Mouse (Mus musculus) cerebellum, adult 11-12 months (tissue): ENCODE measurements at regions not wholly inside any gene's neighbourhood (a gene's known extent, or its start where the extent isn't known, plus 50 kb on each side); places are given as distances from the start of the nearest gene placed in this dataset.

Experiments
- DNase-seq: peaks from one replicate; pipeline ENCODE4 v3.0.0; 2022

DNA sequence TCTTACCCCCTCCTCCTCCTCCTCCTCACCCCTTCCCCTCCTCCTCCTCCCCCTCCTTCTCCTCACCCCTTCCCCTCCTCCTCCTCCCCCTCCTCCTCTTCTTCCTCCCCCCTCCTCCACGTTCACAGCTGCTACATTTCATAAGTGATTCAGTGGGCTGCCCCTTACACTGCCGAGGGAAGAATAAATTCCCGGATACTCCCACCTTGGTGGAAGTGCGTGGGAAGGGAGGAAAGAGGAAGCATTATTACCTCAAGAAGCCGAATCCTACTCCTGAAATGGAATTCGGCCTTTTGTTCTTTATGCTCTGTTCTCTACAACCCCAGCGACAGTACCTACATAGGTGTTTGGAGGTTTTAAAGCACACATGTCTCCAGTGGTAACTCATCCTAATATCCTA, 256.1 kb downstream of the Cd83 start:
- no peak for DNase-seq

GRCm38 (mm10) chr13:44042730-44043493, 258.3 kb downstream of the Cd83 start:
- DNase-seq, result peak; percentile 62

- peak; percentile 86 for DNase-seq
Measured at GRCm38 (mm10) chr13:44043494-44043885, 258.9 kb downstream of the Cd83 start.

DNA sequence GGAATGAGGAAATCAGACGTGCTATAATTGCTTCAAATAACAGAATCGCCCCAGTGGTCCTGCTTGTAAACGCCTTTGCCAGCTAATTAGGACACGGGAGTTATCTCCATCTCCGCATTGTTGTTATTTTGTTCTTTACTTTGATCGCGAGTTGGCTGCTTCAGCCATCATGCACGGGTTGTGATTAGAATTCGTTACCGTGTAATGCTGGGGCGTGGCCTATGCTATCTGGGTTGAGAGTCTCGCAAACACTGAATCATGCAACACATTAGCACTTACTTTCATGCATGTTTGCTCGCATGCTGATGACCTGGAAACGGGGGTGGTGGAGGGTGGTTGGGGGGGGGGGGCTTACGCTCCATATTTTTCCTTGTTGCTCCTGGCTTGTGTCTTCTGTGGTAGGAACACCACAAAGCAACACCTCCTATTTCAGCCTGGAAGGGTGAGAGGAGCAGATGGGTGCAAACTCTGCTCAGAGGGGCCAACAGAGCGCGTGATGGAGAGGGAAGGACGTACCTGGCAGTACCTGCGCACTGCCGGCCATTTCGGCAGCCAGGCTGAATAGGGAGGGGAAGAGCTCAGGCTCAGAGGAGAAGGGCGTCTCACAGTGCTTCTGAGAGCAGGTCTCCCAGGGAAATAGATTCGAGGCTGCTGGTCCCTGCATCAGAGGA, 260.1 kb downstream of the Cd83 start:
- DNase-seq, result peak; percentile 91

DNA sequence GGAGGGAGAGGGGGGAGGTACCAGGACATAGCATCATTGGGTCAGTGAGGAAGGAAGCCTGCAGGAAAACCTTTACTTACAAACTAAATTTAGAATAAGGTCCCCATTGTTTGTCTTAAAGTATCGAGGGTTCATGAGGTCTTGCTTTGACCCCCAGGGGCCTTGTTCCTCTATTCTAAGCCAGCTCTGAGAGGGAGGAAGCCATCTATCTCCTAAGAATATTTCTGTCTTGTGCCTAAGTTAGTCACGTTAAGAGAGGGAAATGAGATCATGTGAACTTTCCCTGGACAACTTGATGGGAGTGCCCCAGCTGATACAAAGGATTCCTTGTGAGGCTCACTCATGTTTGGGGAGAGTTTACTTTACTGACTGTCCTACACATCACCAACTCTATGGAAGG, 261.9 kb downstream of the Cd83 start:
- no peak for DNase-seq

- DNase-seq, result no peak
Measured at GRCm38 (mm10) chr13:44054157-44054556, 269.6 kb downstream of the Cd83 start.

- DNase-seq, result peak; percentile 40
Measured at GRCm38 (mm10) chr13:44055573-44056491, 271.3 kb downstream of the Cd83 start.

- no peak for DNase-seq
Measured at GRCm38 (mm10) chr13:44056716-44057115, 272.1 kb downstream of the Cd83 start.

- DNase-seq, result no peak
Measured at GRCm38 (mm10) chr13:44057542-44057941, 273.0 kb downstream of the Cd83 start.

DNA sequence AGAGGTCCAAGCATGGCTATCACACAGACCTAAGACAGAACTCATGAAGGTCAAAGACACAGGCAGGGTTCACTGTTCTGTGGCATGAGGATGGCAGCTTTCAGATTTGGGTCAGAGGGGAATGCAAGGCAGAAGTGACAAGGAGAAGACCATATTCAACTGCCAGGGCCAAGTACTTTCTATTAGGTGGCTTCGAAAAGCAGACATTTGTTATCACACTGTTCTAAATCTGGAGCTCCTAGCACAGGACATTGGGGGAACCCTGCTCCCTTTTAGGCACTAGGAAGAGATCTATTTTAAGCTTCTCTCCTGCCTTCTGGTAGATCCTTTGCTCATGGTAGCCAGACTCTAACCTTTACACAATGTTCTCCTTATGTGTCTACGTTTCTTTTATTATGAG, 273.7 kb downstream of the Cd83 start:
- no peak for DNase-seq

- DNase-seq, result peak; percentile 58
Measured at GRCm38 (mm10) chr13:44059436-44059835, 274.9 kb downstream of the Cd83 start.

DNA sequence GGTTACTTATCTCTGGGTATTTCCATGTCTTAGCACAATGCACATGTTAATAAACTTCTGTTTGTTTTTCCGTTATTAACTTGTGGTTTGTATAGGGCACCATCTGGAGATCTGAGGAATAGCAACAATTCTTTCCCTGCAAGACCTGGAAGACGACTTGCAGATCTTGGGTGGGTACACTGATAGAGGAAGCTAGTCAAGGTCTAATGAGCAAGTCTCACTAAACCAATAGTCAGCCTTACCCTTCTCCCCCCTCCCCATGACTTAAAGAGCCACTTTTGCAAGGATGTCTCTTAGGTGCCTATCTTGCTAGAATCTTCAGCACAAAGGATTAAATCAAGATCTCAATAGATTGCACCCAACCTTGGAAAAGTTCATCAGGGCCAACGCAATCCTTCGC, 276.7 kb downstream of the Cd83 start:
- no peak for DNase-seq

- no peak for DNase-seq
Measured at GRCm38 (mm10) chr13:44061721-44062300, 277.2 kb downstream of the Cd83 start.

DNA sequence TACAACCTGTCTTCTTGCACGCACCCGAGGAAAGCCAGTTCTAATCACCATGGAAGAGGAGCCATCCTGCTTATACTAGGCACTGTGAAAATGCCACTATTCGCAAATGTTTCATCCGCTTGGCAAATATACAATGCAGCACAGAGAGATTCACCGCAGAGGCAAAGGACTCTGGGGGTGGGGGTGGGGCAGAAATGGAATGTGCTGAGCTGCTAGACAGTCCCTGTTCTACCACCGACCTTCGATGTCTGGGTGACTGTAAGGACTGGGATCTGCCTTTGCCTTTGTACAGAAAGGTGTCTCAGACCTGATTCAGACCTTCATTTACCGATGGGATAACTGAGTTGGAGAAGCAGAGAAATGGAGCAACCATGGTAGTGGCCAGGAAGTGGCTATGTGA, 278.7 kb downstream of the Cd83 start:
- DNase-seq, result no peak

- DNase-seq, result no peak
Measured at GRCm38 (mm10) chr13:44064026-44064425, 279.5 kb downstream of the Cd83 start.

- DNase-seq, result peak; percentile 29
Measured at GRCm38 (mm10) chr13:44065741-44066185, 281.2 kb downstream of the Cd83 start.

DNA sequence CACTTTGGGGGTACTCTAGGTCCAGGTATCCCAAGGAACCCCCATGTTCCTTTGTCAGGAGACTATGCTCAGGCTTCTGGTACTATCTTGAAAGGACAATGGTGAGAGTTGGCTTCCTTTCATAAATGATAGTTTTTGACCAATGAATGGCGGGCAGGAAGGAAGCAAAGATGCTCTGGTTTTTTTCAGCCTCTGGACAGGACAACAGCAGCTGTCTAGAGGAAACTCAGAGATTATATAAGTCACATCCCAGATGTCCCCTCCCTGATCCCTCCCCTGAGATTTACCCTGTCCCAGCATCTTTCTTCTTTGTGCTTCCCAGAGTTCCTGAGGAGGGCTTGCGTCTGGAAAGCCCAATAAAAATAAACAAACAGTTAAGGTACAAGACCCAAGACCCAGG, 282.7 kb downstream of the Cd83 start:
- DNase-seq, result no peak

DNA sequence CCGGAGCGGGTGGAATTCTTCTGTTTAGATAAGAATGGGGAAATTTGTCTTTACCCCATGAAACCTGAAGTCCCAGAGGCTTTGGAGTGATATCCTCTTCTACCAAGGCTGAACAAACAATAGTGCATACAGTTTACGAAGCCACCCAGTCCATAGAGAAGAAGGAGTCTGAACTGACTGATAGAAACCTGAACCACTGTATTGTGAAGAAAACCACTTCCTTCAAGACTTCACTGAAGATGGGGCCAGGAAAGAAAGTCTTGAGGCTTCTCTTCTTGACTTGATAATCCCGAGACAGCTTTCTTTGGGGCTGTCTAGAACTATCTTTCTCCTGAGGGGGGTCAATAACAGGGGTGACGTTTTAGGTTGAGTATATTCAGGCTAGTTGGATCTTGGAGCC, 284.4 kb downstream of the Cd83 start:
- no peak for DNase-seq

DNA sequence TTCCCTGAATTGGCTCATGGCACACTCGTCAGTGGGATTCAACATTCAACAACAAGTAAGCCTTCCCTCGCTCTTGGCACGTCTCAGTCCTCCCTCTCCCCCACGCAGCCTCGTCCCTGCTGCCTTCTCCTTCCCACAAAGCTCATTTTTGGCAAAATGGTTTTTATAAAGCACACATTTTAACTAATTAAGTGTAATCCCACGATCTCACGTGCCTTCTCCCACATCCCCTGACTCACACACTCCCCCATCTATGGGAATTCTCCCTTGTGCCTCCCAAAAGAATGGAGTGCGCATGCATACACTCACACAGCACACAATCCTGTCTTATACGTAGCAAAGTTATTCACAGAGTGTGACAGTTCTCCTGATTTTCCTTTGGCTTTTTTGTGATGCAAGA, 288.5 kb downstream of the Cd83 start:
- no peak for DNase-seq

DNA sequence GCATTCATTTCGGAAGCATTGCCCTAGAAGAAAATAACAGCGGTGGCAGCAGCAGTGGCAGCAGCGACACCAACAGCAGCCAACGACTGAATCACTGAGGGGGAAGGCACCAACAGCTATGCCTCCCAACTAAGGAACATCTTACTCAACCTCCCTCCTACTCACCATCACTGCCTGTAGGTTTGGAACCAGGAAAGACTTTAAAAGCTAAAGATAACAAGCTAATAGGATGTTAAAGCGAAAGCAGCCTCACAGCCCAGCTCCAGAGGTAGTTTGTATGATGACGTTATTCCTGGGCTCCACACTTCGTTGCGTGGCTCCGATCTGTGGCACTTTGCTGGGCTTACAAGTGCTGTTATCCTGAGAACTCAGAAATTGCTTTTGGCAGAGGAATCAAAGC, 289.6 kb downstream of the Cd83 start:
- no peak for DNase-seq

DNA sequence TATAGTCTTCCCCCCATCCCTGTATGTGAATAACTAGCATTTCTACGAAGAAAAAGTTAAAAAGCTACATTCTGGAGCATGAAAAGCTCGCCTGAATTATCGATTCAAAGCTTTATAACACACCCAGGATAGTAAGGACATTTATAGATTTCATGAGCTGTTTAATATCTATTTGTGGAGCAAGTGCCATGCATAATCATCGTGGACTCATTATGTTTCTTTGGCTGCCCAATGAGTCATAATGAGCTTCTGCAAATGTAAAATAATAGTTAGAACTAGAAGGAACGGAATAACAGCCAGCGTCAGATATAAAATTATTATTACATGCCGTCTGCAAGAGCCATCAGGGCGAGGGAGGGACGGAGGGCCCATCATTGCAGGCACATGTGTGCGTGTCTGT, 292.4 kb downstream of the Cd83 start:
- no peak for DNase-seq

DNA sequence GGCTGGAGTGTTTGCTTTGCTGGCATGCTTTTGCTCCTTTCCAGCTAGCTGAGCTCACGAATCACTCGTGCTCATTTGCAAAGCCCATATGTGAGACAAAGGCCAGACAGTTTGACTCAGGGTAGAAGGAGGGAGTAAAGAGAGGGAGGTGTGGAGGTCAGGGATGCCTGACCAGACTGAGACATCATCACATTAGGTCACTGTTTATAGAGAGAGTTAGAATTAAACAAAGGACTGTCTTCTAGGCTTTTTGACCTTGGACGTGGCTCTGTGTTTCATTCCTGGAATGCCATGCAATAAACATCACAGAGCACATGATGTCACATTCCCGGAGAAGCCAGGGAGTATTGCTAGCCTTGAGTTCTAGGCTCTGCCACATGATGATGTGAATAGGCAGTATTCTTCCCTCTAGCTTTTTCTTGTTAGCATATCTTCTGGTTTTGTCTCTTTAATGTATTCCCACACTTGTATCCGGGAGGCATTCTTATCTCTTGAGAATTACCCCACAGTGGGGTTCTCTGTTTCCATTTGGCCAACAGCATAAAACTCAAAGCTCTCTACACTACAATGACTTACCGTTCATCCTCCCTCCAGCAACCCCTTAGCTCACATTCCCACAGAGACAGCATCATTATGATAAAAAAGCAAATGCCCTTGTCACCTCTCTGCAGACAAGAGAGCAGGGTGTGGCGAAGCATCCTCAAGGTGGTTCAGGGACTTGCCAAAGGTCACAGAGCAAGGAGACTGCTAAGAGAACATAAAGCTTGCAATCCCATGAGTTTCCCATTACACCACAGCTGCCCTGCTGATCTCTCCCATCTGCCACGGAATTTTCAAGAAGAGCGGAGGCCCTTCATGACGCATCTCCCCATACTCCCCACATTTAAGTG, 301.3 kb downstream of the Cd83 start:
- DNase-seq, result no peak
